Mouse (Mus musculus): Measurements from ENCODE around the gene Nectin1. TPM values are rescaled to one million over a fixed set of nuclear protein-coding genes. Genes with fewer than 3 reads are reported as not detected.

The Nectin1 gene
- polyA plus RNA-seq (2015; fragmentation: Nextera tagmentation; extraction: Ambion mirVana), result 13.2 and 13.4 TPM in 2 replicates

GRCm38 (mm10) chr9:43743647-43744137 is at the start of gene Nectin1:
Gene Nectin1 (plus strand): TSS chr9:43743984.
- Histone ChIP-seq H3K9me3 (replicated peaks; ENCODE audit: control insufficient read depth, low read length, poor library complexity, severe bottlenecking) (no peaks in the 10 kb centered on the region), H3K27me3 (ENCODE audit: control insufficient read depth, insufficient read depth, low read depth, low read length) (0 out of 2 replicates have a peak, but pooled peaks cover 4% of the 10 kb centered on the region), H3K4me2 (ENCODE audit: low read length) (peak within 1 kb of the TSS; percentile 89), H3K4me3 (ENCODE audit: low read depth, low read length) (peak within 1 kb of the TSS; percentile 89), H3K36me3 (ENCODE audit: control insufficient read depth, insufficient read depth, low read length) (no peaks in the 10 kb centered on the region), H3K4me1 (ENCODE audit: control insufficient read depth, insufficient read depth, low read length) (peaks cover 27% of the 10 kb centered on the region), H3K9ac (ENCODE audit: low read depth, low read length) (peak within 1 kb of the TSS; percentile 96), H3K27ac (ENCODE audit: low read length) (peak within 1 kb of the TSS; percentile 94)
- WGBS, result under 1% methylated on average over 50 of the region's 51 CpGs
- ATAC-seq, result peak; percentile 92

- Histone ChIP-seq H3K27ac (ENCODE audit: low read length) (no peak overlapping the region), H3K27me3 (ENCODE audit: control insufficient read depth, insufficient read depth, low read depth, low read length) (no peaks in the 10 kb centered on the region), H3K36me3 (ENCODE audit: control insufficient read depth, insufficient read depth, low read length) (no peaks in the 10 kb centered on the region), H3K9me3 (replicated peaks; ENCODE audit: control insufficient read depth, low read length, poor library complexity, severe bottlenecking) (no peaks in the 10 kb centered on the region), H3K4me1 (ENCODE audit: control insufficient read depth, insufficient read depth, low read length) (no peaks in the 10 kb centered on the region; the same call in 1 of the 2 replicates), H3K4me2 (ENCODE audit: low read length) (no peak overlapping the region), H3K4me3 (ENCODE audit: low read depth, low read length) (no peak overlapping the region), H3K9ac (ENCODE audit: low read depth, low read length) (no peak overlapping the region)
- ATAC-seq, result no peak
- WGBS, result 20% methylated on average over 8 of the region's 8 CpGs
These were observed 45.6 kb upstream of the Nectin1 start for GRCm38 (mm10) chr9:43698080-43698712.

- Histone ChIP-seq H3K27me3 (ENCODE audit: control insufficient read depth, insufficient read depth, low read depth, low read length) (no peaks in the 10 kb centered on the region), H3K9me3 (replicated peaks; ENCODE audit: control insufficient read depth, low read length, poor library complexity, severe bottlenecking) (no peaks in the 10 kb centered on the region), H3K36me3 (ENCODE audit: control insufficient read depth, insufficient read depth, low read length) (no peaks in the 10 kb centered on the region), H3K9ac (ENCODE audit: low read depth, low read length) (no peak overlapping the region), H3K27ac (ENCODE audit: low read length) (no peak overlapping the region), H3K4me3 (ENCODE audit: low read depth, low read length) (no peak overlapping the region), H3K4me1 (ENCODE audit: control insufficient read depth, insufficient read depth, low read length) (no peaks in the 10 kb centered on the region; the same call in 1 of the 2 replicates), H3K4me2 (ENCODE audit: low read length) (no peak overlapping the region)
- ATAC-seq, result no peak
- 74% methylated on average over 10 of the region's 10 CpGs for WGBS
These were observed 44.9 kb upstream of the Nectin1 start for GRCm38 (mm10) chr9:43698841-43699240.

GRCm38 (mm10) chr9:43699417-43700225 is 44.2 kb upstream of the Nectin1 start:
- 32% methylated on average over 11 of the region's 11 CpGs for WGBS
- H3K4me3 ChIP-seq (ENCODE audit: low read depth, low read length), result no peak overlapping the region
- no peak overlapping the region for H3K4me2 ChIP-seq (ENCODE audit: low read length)
- no peak overlapping the region for H3K9ac ChIP-seq (ENCODE audit: low read depth, low read length)
- H3K4me1 ChIP-seq (ENCODE audit: control insufficient read depth, insufficient read depth, low read length), result no peaks in the 10 kb centered on the region; the same call in 1 of the 2 replicates
- H3K9me3 ChIP-seq (replicated peaks; ENCODE audit: control insufficient read depth, low read length, poor library complexity, severe bottlenecking), result no peaks in the 10 kb centered on the region
- no peaks in the 10 kb centered on the region for H3K27me3 ChIP-seq (ENCODE audit: control insufficient read depth, insufficient read depth, low read depth, low read length)
- peak; percentile 82 for ATAC-seq
- no peaks in the 10 kb centered on the region for H3K36me3 ChIP-seq (ENCODE audit: control insufficient read depth, insufficient read depth, low read length)
- H3K27ac ChIP-seq (ENCODE audit: low read length), result peak overlapping the region; percentile 32; the same call in 1 of the 2 replicates

- Histone ChIP-seq H3K9me3 (replicated peaks; ENCODE audit: control insufficient read depth, low read length, poor library complexity, severe bottlenecking) (no peaks in the 10 kb centered on the region), H3K4me3 (ENCODE audit: low read depth, low read length) (no peak overlapping the region), H3K27ac (ENCODE audit: low read length) (no peak overlapping the region; the same call in 1 of the 2 replicates), H3K4me1 (ENCODE audit: control insufficient read depth, insufficient read depth, low read length) (no peaks in the 10 kb centered on the region; the same call in 1 of the 2 replicates), H3K36me3 (ENCODE audit: control insufficient read depth, insufficient read depth, low read length) (no peaks in the 10 kb centered on the region), H3K9ac (ENCODE audit: low read depth, low read length) (no peak overlapping the region), H3K4me2 (ENCODE audit: low read length) (no peak overlapping the region), H3K27me3 (ENCODE audit: control insufficient read depth, insufficient read depth, low read depth, low read length) (no peaks in the 10 kb centered on the region)
- ATAC-seq, result 0 out of 2 replicates have a peak, but pooled peaks have one; percentile 3
- WGBS, result 58% methylated on average over 3 of the region's 3 CpGs
These were observed 43.6 kb upstream of the Nectin1 start for GRCm38 (mm10) chr9:43700226-43700579.

- ATAC-seq, result no peak
These were observed 42.0 kb upstream of the Nectin1 start for GRCm38 (mm10) chr9:43701748-43702147.

GRCm38 (mm10) chr9:43707571-43707970 is 36.2 kb upstream of the Nectin1 start:
- no peaks in the 10 kb centered on the region for H3K36me3 ChIP-seq (ENCODE audit: control insufficient read depth, insufficient read depth, low read length)
- no peaks in the 10 kb centered on the region for H3K9me3 ChIP-seq (replicated peaks; ENCODE audit: control insufficient read depth, low read length, poor library complexity, severe bottlenecking)
- no peaks in the 10 kb centered on the region for H3K4me1 ChIP-seq (ENCODE audit: control insufficient read depth, insufficient read depth, low read length)
- WGBS, result 82% methylated on average over 4 of the region's 4 CpGs
- H3K9ac ChIP-seq (ENCODE audit: low read depth, low read length), result no peak overlapping the region
- no peak overlapping the region for H3K27ac ChIP-seq (ENCODE audit: low read length)
- no peak for ATAC-seq
- no peak overlapping the region for H3K4me2 ChIP-seq (ENCODE audit: low read length)
- no peak overlapping the region for H3K4me3 ChIP-seq (ENCODE audit: low read depth, low read length)
- no peaks in the 10 kb centered on the region for H3K27me3 ChIP-seq (ENCODE audit: control insufficient read depth, insufficient read depth, low read depth, low read length)

More at GRCm38 (mm10) chr9:43701748-43702147, 42.0 kb upstream of the Nectin1 start:
- Histone ChIP-seq H3K9ac (ENCODE audit: low read depth, low read length) (no peak overlapping the region), H3K4me3 (ENCODE audit: low read depth, low read length) (no peak overlapping the region), H3K27me3 (ENCODE audit: control insufficient read depth, insufficient read depth, low read depth, low read length) (no peaks in the 10 kb centered on the region), H3K27ac (ENCODE audit: low read length) (no peak overlapping the region), H3K4me1 (ENCODE audit: control insufficient read depth, insufficient read depth, low read length) (no peaks in the 10 kb centered on the region; the same call in 1 of the 2 replicates), H3K36me3 (ENCODE audit: control insufficient read depth, insufficient read depth, low read length) (no peaks in the 10 kb centered on the region), H3K4me2 (ENCODE audit: low read length) (no peak overlapping the region), H3K9me3 (replicated peaks; ENCODE audit: control insufficient read depth, low read length, poor library complexity, severe bottlenecking) (no peaks in the 10 kb centered on the region)

GRCm38 (mm10) chr9:43708715-43709114 is 35.1 kb upstream of the Nectin1 start:
- Histone ChIP-seq H3K27ac (ENCODE audit: low read length) (no peak overlapping the region), H3K4me1 (ENCODE audit: control insufficient read depth, insufficient read depth, low read length) (no peaks in the 10 kb centered on the region), H3K27me3 (ENCODE audit: control insufficient read depth, insufficient read depth, low read depth, low read length) (no peaks in the 10 kb centered on the region), H3K9ac (ENCODE audit: low read depth, low read length) (peak overlapping the region; percentile 30; the same call in 1 of the 2 replicates), H3K36me3 (ENCODE audit: control insufficient read depth, insufficient read depth, low read length) (no peaks in the 10 kb centered on the region), H3K4me3 (ENCODE audit: low read depth, low read length) (no peak overlapping the region), H3K4me2 (ENCODE audit: low read length) (no peak overlapping the region), H3K9me3 (replicated peaks; ENCODE audit: control insufficient read depth, low read length, poor library complexity, severe bottlenecking) (no peaks in the 10 kb centered on the region)
- ATAC-seq, result no peak
- WGBS, result 91% methylated on average over 2 of the region's 2 CpGs

GRCm38 (mm10) chr9:43713432-43713831 is 30.4 kb upstream of the Nectin1 start:
- Histone ChIP-seq H3K4me1 (ENCODE audit: control insufficient read depth, insufficient read depth, low read length) (no peaks in the 10 kb centered on the region), H3K9me3 (replicated peaks; ENCODE audit: control insufficient read depth, low read length, poor library complexity, severe bottlenecking) (no peaks in the 10 kb centered on the region), H3K27me3 (ENCODE audit: control insufficient read depth, insufficient read depth, low read depth, low read length) (no peaks in the 10 kb centered on the region), H3K4me2 (ENCODE audit: low read length) (no peak overlapping the region), H3K9ac (ENCODE audit: low read depth, low read length) (no peak overlapping the region), H3K4me3 (ENCODE audit: low read depth, low read length) (no peak overlapping the region), H3K36me3 (ENCODE audit: control insufficient read depth, insufficient read depth, low read length) (no peaks in the 10 kb centered on the region), H3K27ac (ENCODE audit: low read length) (no peak overlapping the region)
- no peak for ATAC-seq
- 77% methylated on average over 3 of the region's 3 CpGs for WGBS
